Comparison of ENCODE assay signal across 15 mouse cellular contexts in genomic region chr8:84841514-84841913, GRCm38 (mm10). TPM values are rescaled to one million over a fixed set of nuclear protein-coding genes. Genes with fewer than 3 reads are reported as not detected.
DNase-seq lines count a peak whose midpoint lies in the region; ATAC-seq and TF ChIP-seq lines count a peak whose summit lies in the region.
"Had no signal": no experiment of that assay in that cellular context is flagged by ENCODE, and none has a peak within 500 bp of the region (broad histone marks: within the 10 kb centered on the region; RNA-seq: fewer than 3 reads in every experiment).

No protein-coding gene starts in this region.

- DNase-seq in embryonic facial prominence, embryonic 10.5 days (ENCODE audit: low spot score) = no peak
- no peak for DNase-seq in hindbrain, embryonic 14.5 days (ENCODE audit: low spot score)
- DNase-seq in CH12.LX (ENCODE audit: extremely low read depth) = no peak
- DNase-seq in layer of hippocampus, postnatal 36 days = no peak
- DNase-seq in urinary bladder, adult 2 months (ENCODE audit: low spot score) = no peak
- DNase-seq: cerebellum, adult 9-11 months; heart, adult 2 months; kidney, postnatal 14 days; lung, postnatal 10 days; right cerebral cortex, postnatal 4 days; thymus, postnatal 4 days had no signal

- in situ Hi-C loops in CH12.LX (cut with MboI; ENCODE audit: low pct_ligation_motif_present, low pct_unique_long_range_greater_than_20kb, low sequenced_read_pairs) = no loop called here

- H3K36me3 ChIP-seq in embryonic facial prominence, embryonic 13.5 days = peaks cover 74% of the 10 kb centered on the region
- H3K36me3 ChIP-seq in embryonic facial prominence, embryonic 10.5 days (replicated peaks) = peaks cover 81% of the 10 kb centered on the region
- H3K36me3 ChIP-seq in hindbrain, embryonic 13.5 days = peaks cover 65% of the 10 kb centered on the region
- peaks cover 73% of the 10 kb centered on the region for H3K36me3 ChIP-seq in hindbrain, embryonic 14.5 days (replicated peaks; ENCODE audit: control insufficient read depth, insufficient read depth)
- H3K36me3 ChIP-seq in CH12.LX (replicated peaks in 1 of 2; ENCODE audit: control insufficient read depth in 1 of 2, insufficient read depth in 1 of 2, low read length in 1 of 2) = peaks cover 62 to 76% of the 10 kb centered on the region in 2 experiments
- peaks cover 61% of the 10 kb centered on the region for H3K36me3 ChIP-seq in limb, embryonic 15.5 days

- no peaks in the 10 kb centered on the region for H3K27me3 ChIP-seq in embryonic facial prominence, embryonic 13.5 days
- no peaks in the 10 kb centered on the region for H3K27me3 ChIP-seq in embryonic facial prominence, embryonic 10.5 days (replicated peaks; ENCODE audit: low read depth, poor library complexity, severe bottlenecking)
- H3K27me3 ChIP-seq in hindbrain, embryonic 13.5 days = no peaks in the 10 kb centered on the region
- no peaks in the 10 kb centered on the region for H3K27me3 ChIP-seq in hindbrain, embryonic 14.5 days (ENCODE audit: control insufficient read depth, insufficient read depth, low read length)
- H3K27me3 ChIP-seq in CH12.LX (replicated peaks) = no peaks in the 10 kb centered on the region
- no peaks in the 10 kb centered on the region for H3K27me3 ChIP-seq in limb, embryonic 15.5 days
- H3K27me3 ChIP-seq: hindbrain, embryonic 15.5 days had no signal

- peaks cover 45% of the 10 kb centered on the region for H3K79me2 ChIP-seq in CH12.LX (replicated peaks; ENCODE audit: control insufficient read depth, extremely low read depth, insufficient read depth, poor library complexity, severe bottlenecking)

- no peak overlapping the region for H3K27ac ChIP-seq in embryonic facial prominence, embryonic 13.5 days
- no peak overlapping the region for H3K27ac ChIP-seq in embryonic facial prominence, embryonic 10.5 days (replicated peaks)
- peak overlapping the region; percentile 40; the same call in 1 of the 2 replicates for H3K27ac ChIP-seq in hindbrain, embryonic 13.5 days
- H3K27ac ChIP-seq in hindbrain, embryonic 14.5 days = no peak overlapping the region
- H3K27ac ChIP-seq in CH12.LX (ENCODE audit: insufficient read depth, low read depth) = peak overlapping the region; percentile 25; the same call in 1 of the 2 replicates
- H3K27ac ChIP-seq in limb, embryonic 15.5 days = 0 out of 2 replicates have a peak overlapping the region, but pooled peaks have one; percentile 91

- TF ChIP-seq EP300 in CH12.LX (IDR thresholded peaks at IDR 0.05; ENCODE audit: low read length) = no peak

- H3K4me3 ChIP-seq in embryonic facial prominence, embryonic 13.5 days = peak overlapping the region; percentile 0; the same call in 1 of the 2 replicates
- H3K4me3 ChIP-seq in embryonic facial prominence, embryonic 10.5 days = no peak overlapping the region
- H3K4me3 ChIP-seq in hindbrain, embryonic 13.5 days = no peak overlapping the region
- no peak overlapping the region for H3K4me3 ChIP-seq in hindbrain, embryonic 14.5 days (replicated peaks; ENCODE audit: low read length)
- H3K4me3 ChIP-seq in CH12.LX (replicated peaks in 1 of 3; ENCODE audit: low read depth in 2 of 3, low read length in 2 of 3, poor library complexity in 1 of 3) = no peak overlapping the region
- H3K4me3 ChIP-seq in limb, embryonic 15.5 days = no peak overlapping the region
- H3K4me3 ChIP-seq: heart, adult 2 months had no signal

- WGBS in embryonic facial prominence, embryonic 13.5 days = 77% methylated on average over 1 of the region's 1 CpGs
- WGBS in embryonic facial prominence, embryonic 10.5 days = 79% methylated on average over 1 of the region's 1 CpGs
- 84% methylated on average over 1 of the region's 1 CpGs for WGBS in hindbrain, embryonic 13.5 days
- 80% methylated on average over 1 of the region's 1 CpGs for WGBS in hindbrain, embryonic 14.5 days
- 72% methylated on average over 1 of the region's 1 CpGs for WGBS in limb, embryonic 15.5 days

- TF ChIP-seq RAD21 in CH12.LX (IDR thresholded peaks at IDR 0.05; ENCODE audit: low read depth, low read length) = no peak

- no peak; the same call in 1 of the 2 replicates for TF ChIP-seq POLR2A in CH12.LX (IDR thresholded peaks at IDR 0.05; ENCODE audit: low read depth, low read length)

- dilution Hi-C loops in CH12.LX (cut with MboI; ENCODE audit: extremely low pct_ligation_motif_present, extremely low pct_unique_long_range_greater_than_20kb, low sequenced_read_pairs) = no loop called here

- no peak for ATAC-seq in embryonic facial prominence, embryonic 13.5 days (ENCODE audit: insufficient number of reproducible peaks, insufficient read depth, low FRiP score, low TSS enrichment, low read depth)
- no peak for ATAC-seq in hindbrain, embryonic 13.5 days (ENCODE audit: low FRiP score)
- ATAC-seq in hindbrain, embryonic 14.5 days (ENCODE audit: low FRiP score) = no peak
- no peak for ATAC-seq in limb, embryonic 15.5 days (ENCODE audit: insufficient number of reproducible peaks, low FRiP score, low TSS enrichment, low read depth)

- no peaks in the 10 kb centered on the region for H3K9me3 ChIP-seq in embryonic facial prominence, embryonic 13.5 days
- no peaks in the 10 kb centered on the region for H3K9me3 ChIP-seq in embryonic facial prominence, embryonic 10.5 days
- H3K9me3 ChIP-seq in hindbrain, embryonic 13.5 days = no peaks in the 10 kb centered on the region
- no peaks in the 10 kb centered on the region for H3K9me3 ChIP-seq in hindbrain, embryonic 14.5 days (ENCODE audit: control insufficient read depth, low read length)
- H3K9me3 ChIP-seq in CH12.LX (replicated peaks; ENCODE audit: low read length) = no peaks in the 10 kb centered on the region
- no peaks in the 10 kb centered on the region for H3K9me3 ChIP-seq in limb, embryonic 15.5 days
- H3K9me3 ChIP-seq: hindbrain, embryonic 15.5 days had no signal

- H3K9ac ChIP-seq in embryonic facial prominence, embryonic 13.5 days = 0 out of 2 replicates have a peak overlapping the region, but pooled peaks have one; percentile 27
- no peak overlapping the region for H3K9ac ChIP-seq in hindbrain, embryonic 13.5 days
- no peak overlapping the region for H3K9ac ChIP-seq in hindbrain, embryonic 14.5 days
- H3K9ac ChIP-seq in CH12.LX (ENCODE audit: insufficient read depth, low read depth) = no peak overlapping the region
- H3K9ac ChIP-seq in limb, embryonic 15.5 days = no peak overlapping the region
- H3K9ac ChIP-seq: hindbrain, embryonic 15.5 days had no signal

- no peak overlapping the region for H3K4me2 ChIP-seq in embryonic facial prominence, embryonic 13.5 days
- H3K4me2 ChIP-seq in hindbrain, embryonic 13.5 days = no peak overlapping the region
- H3K4me2 ChIP-seq in hindbrain, embryonic 14.5 days (replicated peaks) = no peak overlapping the region
- H3K4me2 ChIP-seq in CH12.LX (ENCODE audit: insufficient read depth, low read depth, poor library complexity, severe bottlenecking) = no peak overlapping the region
- no peak overlapping the region for H3K4me2 ChIP-seq in limb, embryonic 15.5 days

- peaks cover 62% of the 10 kb centered on the region for H3K4me1 ChIP-seq in embryonic facial prominence, embryonic 13.5 days
- H3K4me1 ChIP-seq in embryonic facial prominence, embryonic 10.5 days = peaks cover 60% of the 10 kb centered on the region
- peaks cover 49% of the 10 kb centered on the region for H3K4me1 ChIP-seq in hindbrain, embryonic 13.5 days (replicated peaks)
- peaks cover 24% of the 10 kb centered on the region for H3K4me1 ChIP-seq in hindbrain, embryonic 14.5 days (replicated peaks; ENCODE audit: control insufficient read depth, insufficient read depth, low read length)
- peaks cover 12 to 68% of the 10 kb centered on the region in 2 experiments for H3K4me1 ChIP-seq in CH12.LX (ENCODE audit: control insufficient read depth in 1 of 2, insufficient read depth in 2 of 2)
- H3K4me1 ChIP-seq in limb, embryonic 15.5 days = peaks cover 49% of the 10 kb centered on the region

- TF ChIP-seq CTCF in CH12.LX (conservative IDR thresholded peaks at IDR 0.05 in 1 of 2, IDR thresholded peaks at IDR 0.05 in 1 of 2; ENCODE audit: low read depth in 2 of 2, low read length in 2 of 2) = no peak

RNA-seq across cellular contexts. Expression of gene Rad23a, which starts 1.0 kb away (rescaled TPM):
- 97.1 and 100 TPM in 2 replicates for polyA plus RNA-seq in embryonic facial prominence, embryonic 13.5 days (2015; fragmentation: Nextera tagmentation; extraction: Ambion mirVana)
- polyA plus RNA-seq in embryonic facial prominence, embryonic 10.5 days (2016; fragmentation: Nextera tagmentation; extraction: Ambion mirVana) = 112 and 122 TPM in 2 replicates
- 83.2 and 85.5 TPM in 2 replicates for polyA plus RNA-seq in hindbrain, embryonic 13.5 days (2015; fragmentation: Nextera tagmentation; extraction: Ambion mirVana)
- 75.7 and 81.1 TPM in 2 replicates for polyA plus RNA-seq in hindbrain, embryonic 14.5 days (2014; fragmentation: Nextera tagmentation; extraction: Ambion mirVana)
- total RNA-seq in CH12.LX (2012; rRNA removed) (87.0 and 115 TPM in 2 replicates), CH12.LX (2014; rRNA removed) (66.4 and 66.5 TPM in 2 replicates)
- 135 and 143 TPM in 2 replicates for polyA plus RNA-seq in CH12.LX (2012; ENCODE audit: insufficient read length, low read depth)
- 102 and 122 TPM in 2 replicates for polyA plus RNA-seq in limb, embryonic 15.5 days (2015; fragmentation: Nextera tagmentation; extraction: Ambion mirVana)
- total RNA-seq in layer of hippocampus, postnatal 36 days (2021) = 10 to 100 TPM; 67.9 to 68.5 TPM
- 63.3 and 69.9 TPM in 2 replicates for polyA plus RNA-seq in urinary bladder, adult 2 months (2012; rRNA removed)

RNA-seq across cellular contexts. Expression of gene Calr, which starts 5.2 kb away (rescaled TPM):
- polyA plus RNA-seq in embryonic facial prominence, embryonic 13.5 days (2015; fragmentation: Nextera tagmentation; extraction: Ambion mirVana) = 959 and 1,012 TPM in 2 replicates
- polyA plus RNA-seq in embryonic facial prominence, embryonic 10.5 days (2016; fragmentation: Nextera tagmentation; extraction: Ambion mirVana) = 758 and 801 TPM in 2 replicates
- 646 and 672 TPM in 2 replicates for polyA plus RNA-seq in hindbrain, embryonic 13.5 days (2015; fragmentation: Nextera tagmentation; extraction: Ambion mirVana)
- 574 and 709 TPM in 2 replicates for polyA plus RNA-seq in hindbrain, embryonic 14.5 days (2014; fragmentation: Nextera tagmentation; extraction: Ambion mirVana)
- total RNA-seq in CH12.LX (2012; rRNA removed) (395 and 738 TPM in 2 replicates), CH12.LX (2014; rRNA removed) (627 and 669 TPM in 2 replicates)
- polyA plus RNA-seq in CH12.LX (2012; ENCODE audit: insufficient read length, low read depth) = 1,181 and 1,636 TPM in 2 replicates
- 1,060 and 1,089 TPM in 2 replicates for polyA plus RNA-seq in limb, embryonic 15.5 days (2015; fragmentation: Nextera tagmentation; extraction: Ambion mirVana)
- total RNA-seq in layer of hippocampus, postnatal 36 days (2021) = 100 to 1,000 TPM; 557 to 631 TPM
- polyA plus RNA-seq in urinary bladder, adult 2 months (2012; rRNA removed) = 362 and 430 TPM in 2 replicates

RNA-seq across cellular contexts. Expression of gene Gadd45gip1, which starts 10.2 kb away (rescaled TPM):
- 45.6 and 48.2 TPM in 2 replicates for polyA plus RNA-seq in embryonic facial prominence, embryonic 13.5 days (2015; fragmentation: Nextera tagmentation; extraction: Ambion mirVana)
- polyA plus RNA-seq in embryonic facial prominence, embryonic 10.5 days (2016; fragmentation: Nextera tagmentation; extraction: Ambion mirVana) = 45.2 and 47.3 TPM in 2 replicates
- 37.3 and 37.8 TPM in 2 replicates for polyA plus RNA-seq in hindbrain, embryonic 13.5 days (2015; fragmentation: Nextera tagmentation; extraction: Ambion mirVana)
- 35.0 and 37.4 TPM in 2 replicates for polyA plus RNA-seq in hindbrain, embryonic 14.5 days (2014; fragmentation: Nextera tagmentation; extraction: Ambion mirVana)
- total RNA-seq in CH12.LX (2012; rRNA removed) (53.6 and 59.7 TPM in 2 replicates), CH12.LX (2014; rRNA removed) (56.6 and 56.9 TPM in 2 replicates)
- 56.6 and 57.6 TPM in 2 replicates for polyA plus RNA-seq in CH12.LX (2012; ENCODE audit: insufficient read length, low read depth)
- polyA plus RNA-seq in limb, embryonic 15.5 days (2015; fragmentation: Nextera tagmentation; extraction: Ambion mirVana) = 44.7 and 45.6 TPM in 2 replicates
- total RNA-seq in layer of hippocampus, postnatal 36 days (2021) = 10 to 100 TPM; 23.2 to 25.7 TPM
- polyA plus RNA-seq in urinary bladder, adult 2 months (2012; rRNA removed) = 22.0 and 22.2 TPM in 2 replicates

RNA-seq across cellular contexts. Expression of gene Farsa, which starts 15.3 kb away (rescaled TPM):
- polyA plus RNA-seq in embryonic facial prominence, embryonic 13.5 days (2015; fragmentation: Nextera tagmentation; extraction: Ambion mirVana) = 105 and 108 TPM in 2 replicates
- 133 and 138 TPM in 2 replicates for polyA plus RNA-seq in embryonic facial prominence, embryonic 10.5 days (2016; fragmentation: Nextera tagmentation; extraction: Ambion mirVana)
- 107 and 109 TPM in 2 replicates for polyA plus RNA-seq in hindbrain, embryonic 13.5 days (2015; fragmentation: Nextera tagmentation; extraction: Ambion mirVana)
- polyA plus RNA-seq in hindbrain, embryonic 14.5 days (2014; fragmentation: Nextera tagmentation; extraction: Ambion mirVana) = 87.8 and 93.4 TPM in 2 replicates
- 142 and 165 TPM in 2 replicates for total RNA-seq in CH12.LX (2012; rRNA removed)
- total RNA-seq in CH12.LX (2014; rRNA removed) = 144 and 146 TPM in 2 replicates
- polyA plus RNA-seq in CH12.LX (2012; ENCODE audit: insufficient read length, low read depth) = 175 and 192 TPM in 2 replicates
- 94.4 and 98.2 TPM in 2 replicates for polyA plus RNA-seq in limb, embryonic 15.5 days (2015; fragmentation: Nextera tagmentation; extraction: Ambion mirVana)
- total RNA-seq in layer of hippocampus, postnatal 36 days (2021) = 10 to 100 TPM; 51.2 to 52.7 TPM
- polyA plus RNA-seq in urinary bladder, adult 2 months (2012; rRNA removed) = 39.2 and 51.4 TPM in 2 replicates

RNA-seq across cellular contexts. Expression of gene Dand5, which starts 18.9 kb away (rescaled TPM):
- polyA plus RNA-seq in embryonic facial prominence, embryonic 13.5 days (2015; fragmentation: Nextera tagmentation; extraction: Ambion mirVana) = 7.0 TPM in 2 replicates
- 2.8 and 3.0 TPM in 2 replicates for polyA plus RNA-seq in embryonic facial prominence, embryonic 10.5 days (2016; fragmentation: Nextera tagmentation; extraction: Ambion mirVana)
- polyA plus RNA-seq in hindbrain, embryonic 13.5 days (2015; fragmentation: Nextera tagmentation; extraction: Ambion mirVana) = 10.8 and 11.5 TPM in 2 replicates
- polyA plus RNA-seq in hindbrain, embryonic 14.5 days (2014; fragmentation: Nextera tagmentation; extraction: Ambion mirVana) = 13.5 and 14.6 TPM in 2 replicates
- 1.7 TPM in 2 replicates for total RNA-seq in CH12.LX (2012; rRNA removed)
- 1.4 and 1.8 TPM in 2 replicates for total RNA-seq in CH12.LX (2014; rRNA removed)
- polyA plus RNA-seq in CH12.LX (2012; ENCODE audit: insufficient read length, low read depth) = 1.5 and 1.7 TPM in 2 replicates
- polyA plus RNA-seq in limb, embryonic 15.5 days (2015; fragmentation: Nextera tagmentation; extraction: Ambion mirVana) = 7.5 and 8.0 TPM in 2 replicates
- total RNA-seq in layer of hippocampus, postnatal 36 days (2021) = 10 to 100 TPM in 1 of 2 experiments, 1 to 10 TPM in 1; 9.4 to 10.5 TPM
- polyA plus RNA-seq in urinary bladder, adult 2 months (2012; rRNA removed) = 4.7 and 4.8 TPM in 2 replicates

Comparison
In these comparisons a context has a peak if more than half of its experiments do, and no peak if none do; other contexts are left out.
1. H3K27ac ChIP-seq: peak in hindbrain, embryonic 13.5 days (single experiment), CH12.LX (single experiment) and limb, embryonic 15.5 days (single experiment); none in embryonic facial prominence, embryonic 13.5 days (single experiment), embryonic facial prominence, embryonic 10.5 days (single experiment) and hindbrain, embryonic 14.5 days (single experiment).